Mouse (Mus musculus) layer of hippocampus, adult 9-10 months (tissue): ENCODE measurements around the gene Nabp2.

Experiments
- DNase-seq: peaks from one replicate; pipeline ENCODE4 v3.0.0; 2022; ENCODE audit warnings: low spot score

The Nabp2 gene

DNA sequence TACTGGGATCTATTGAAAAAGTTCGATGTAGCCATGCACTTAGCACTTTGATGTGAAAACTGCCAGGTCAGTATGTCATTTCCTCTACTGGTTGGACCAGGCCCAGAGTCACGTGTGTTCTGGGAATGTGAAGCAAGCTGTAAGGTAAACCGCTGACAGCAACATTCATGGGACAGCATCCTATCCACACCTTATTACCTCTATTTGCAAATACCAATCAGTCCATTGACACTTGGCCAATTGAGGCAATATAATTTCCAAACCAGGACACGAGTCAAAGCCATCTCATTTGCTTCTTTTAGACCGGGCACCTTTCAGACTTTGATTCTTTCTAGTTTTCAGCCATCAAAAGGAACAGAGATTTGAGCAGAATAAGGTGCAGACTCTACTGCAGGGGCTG, 17.8 kb upstream of the Nabp2 start:
- no peak for DNase-seq

GRCm38 (mm10) chr10:128425260-128425659, 14.0 kb upstream of the Nabp2 start:
- no peak for DNase-seq

GRCm38 (mm10) chr10:128424604-128425003, 13.3 kb upstream of the Nabp2 start:
- no peak for DNase-seq

- DNase-seq: no peak
Observed at GRCm38 (mm10) chr10:128422426-128422825, 11.1 kb upstream of the Nabp2 start.

GRCm38 (mm10) chr10:128414848-128415247, 3.6 kb upstream of the Nabp2 start:
- DNase-seq: no peak

DNA sequence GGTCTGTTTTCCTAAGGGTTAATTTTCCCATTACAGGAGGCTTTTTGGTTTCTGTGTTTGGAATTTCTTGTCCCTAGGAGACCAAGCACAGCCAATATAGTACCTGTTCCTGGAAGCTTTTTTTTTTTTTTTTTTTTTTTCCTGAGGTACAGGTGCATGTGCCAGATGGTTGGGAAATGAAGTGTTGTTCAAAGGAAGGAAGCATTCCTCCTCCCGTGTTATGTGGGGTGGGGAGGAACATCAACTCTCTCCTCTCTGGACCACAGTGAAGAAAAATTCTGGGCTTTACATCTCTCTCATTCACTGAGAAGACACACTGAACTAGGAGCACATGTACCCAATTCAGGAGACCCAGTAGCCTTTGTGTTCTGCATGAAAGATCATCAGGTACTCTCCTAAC, 1.8 kb upstream of the Nabp2 start:
- DNase-seq: no peak

- no peak for DNase-seq
Observed at GRCm38 (mm10) chr10:128412558-128412957, 1.3 kb upstream of the Nabp2 start.

- DNase-seq: no peak
Observed at GRCm38 (mm10) chr10:128412055-128412381, 726 bp upstream of the Nabp2 start.

DNA sequence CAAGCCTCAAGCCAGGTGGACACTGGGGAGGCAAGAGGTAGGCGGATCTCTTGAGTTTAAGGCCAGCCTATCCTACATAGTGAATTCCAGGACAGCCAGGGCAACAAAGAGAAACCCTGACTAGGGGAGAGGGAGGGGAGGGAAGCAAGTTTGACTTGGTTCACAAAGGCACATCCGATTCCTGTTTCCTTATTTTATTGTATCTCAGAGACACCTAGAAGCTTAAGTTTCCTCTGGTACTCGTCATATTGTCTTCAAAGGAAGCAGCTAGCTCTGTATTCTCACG, 789 bp downstream of the Nabp2 start:
- no peak for DNase-seq

DNA sequence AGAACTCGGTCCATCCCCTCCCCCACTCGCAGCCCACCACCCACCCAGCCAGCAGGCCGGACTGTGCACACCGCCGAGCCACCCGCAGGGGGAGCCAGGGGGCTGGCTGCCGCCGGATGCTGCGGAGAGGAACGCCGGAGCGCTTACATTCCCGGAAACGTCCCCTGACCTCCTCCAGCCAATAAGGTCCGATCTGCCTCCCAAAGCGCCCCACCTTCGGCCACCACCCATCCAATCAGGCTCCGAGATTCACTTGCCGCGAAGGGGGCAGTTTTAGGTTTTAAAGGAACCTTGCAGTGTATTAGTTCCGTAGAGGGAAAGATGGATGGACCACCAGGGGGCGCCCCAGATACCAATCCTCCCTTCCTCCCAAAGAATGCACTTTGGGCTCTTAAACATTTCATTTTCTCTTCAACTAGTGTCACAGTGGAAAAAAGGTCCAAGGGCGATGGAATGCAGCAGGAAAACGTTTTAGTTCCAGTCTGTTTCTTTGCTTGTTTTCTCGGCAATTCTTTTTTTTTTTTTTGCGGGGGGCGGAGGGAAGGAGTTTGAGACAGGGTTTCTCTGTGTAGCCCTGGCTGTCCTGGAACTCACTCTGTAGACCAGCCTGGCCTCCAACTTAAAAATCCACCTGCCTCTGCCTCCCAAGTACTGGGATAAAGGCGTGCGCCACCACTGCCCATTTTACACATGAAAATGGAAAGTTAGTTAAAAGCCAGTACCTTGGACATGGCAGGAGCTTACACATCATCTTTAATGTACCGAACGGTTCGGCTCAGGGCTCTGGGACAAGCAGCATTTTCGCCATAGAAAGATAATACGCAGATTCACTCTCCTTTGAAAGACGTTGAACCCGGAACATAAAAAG, 1.4 kb downstream of the Nabp2 start:
- DNase-seq: peak; percentile 99

DNA sequence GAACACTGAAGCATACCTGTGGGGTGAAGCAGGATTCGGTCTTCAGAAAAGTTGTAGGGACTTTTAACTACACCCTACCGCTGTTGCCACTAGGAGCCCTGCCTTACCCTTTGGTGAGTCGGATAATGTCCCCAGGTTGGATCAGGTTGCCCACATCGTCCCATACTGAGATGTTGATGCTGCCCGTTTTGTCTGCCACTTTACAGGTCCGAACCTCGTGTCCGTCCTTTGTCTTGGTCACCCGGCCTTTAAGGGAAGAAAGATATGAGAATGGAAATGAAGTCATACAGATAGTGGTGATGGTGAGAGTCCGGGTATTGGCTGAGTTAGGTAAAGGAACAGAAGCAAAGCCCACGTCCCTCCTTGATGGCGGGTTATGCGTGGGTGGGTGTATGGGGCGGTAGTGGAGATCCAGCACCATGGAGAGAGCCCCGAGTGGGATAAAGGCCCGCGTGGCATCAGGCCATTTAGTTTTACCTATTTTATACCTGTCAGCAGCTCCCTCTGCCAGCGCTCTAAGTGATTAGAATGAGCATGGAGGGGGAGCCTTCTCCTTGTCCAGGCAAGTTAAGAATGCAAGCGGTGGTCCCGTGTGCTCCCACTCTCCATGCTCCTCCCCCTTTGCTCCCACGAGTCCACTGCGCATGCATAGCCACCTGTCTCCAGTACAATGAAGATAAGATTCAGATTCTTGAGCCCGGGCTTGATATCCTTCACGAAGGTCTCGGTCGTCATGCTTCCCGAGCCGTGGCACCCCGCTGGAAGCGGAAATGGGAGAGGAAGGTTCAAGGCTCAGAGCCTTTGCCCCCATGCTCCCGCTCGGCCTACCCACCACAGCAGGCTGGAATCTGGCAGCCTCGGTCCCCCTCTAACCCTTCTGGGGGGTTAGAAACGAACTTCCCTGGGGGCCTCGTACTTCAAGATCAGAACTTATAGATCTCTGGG, 2.4 kb downstream of the Nabp2 start:
- DNase-seq: no peak

- DNase-seq: no peak
Observed at GRCm38 (mm10) chr10:128403931-128404330, 7.4 kb downstream of the Nabp2 start.

DNA sequence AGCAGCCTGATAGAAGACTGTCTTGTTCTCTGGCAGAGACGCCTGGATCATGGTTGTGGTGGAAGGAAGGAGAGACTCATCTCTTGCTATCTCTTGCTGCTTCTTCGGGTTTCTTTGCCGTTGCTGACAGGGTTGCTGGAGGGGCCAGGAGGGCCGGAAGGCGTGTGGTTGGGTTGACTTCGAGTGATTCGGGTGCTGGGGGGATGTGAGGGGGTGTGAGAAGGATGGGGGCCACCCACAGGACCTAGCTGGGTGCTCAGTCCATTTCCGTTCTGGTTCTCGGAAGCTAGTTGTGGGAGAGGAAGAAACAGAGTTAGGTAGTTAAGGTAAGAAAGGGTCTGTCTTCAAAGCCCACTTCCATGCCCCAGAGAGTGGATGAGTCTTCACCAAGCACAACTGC, 9.7 kb downstream of the Nabp2 start:
- no peak for DNase-seq

DNA sequence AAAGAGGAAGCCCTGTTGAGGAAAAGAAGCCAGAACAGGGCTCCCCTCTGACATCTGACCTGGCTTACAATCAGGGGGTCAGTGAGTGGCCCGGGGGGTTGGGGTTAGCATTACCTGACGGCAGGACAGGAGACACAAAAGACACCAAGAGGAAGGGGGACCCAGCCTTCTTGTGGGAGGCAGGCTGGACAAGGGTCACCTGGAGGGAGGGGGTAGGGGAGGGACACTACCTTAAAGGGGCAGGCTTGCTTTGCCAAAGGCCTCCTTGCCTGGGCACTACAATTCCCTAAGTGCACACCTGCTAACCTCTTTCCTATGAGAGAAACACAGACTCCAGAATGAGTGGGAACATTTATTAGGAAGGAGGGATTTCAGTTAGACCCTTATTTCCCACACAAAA, 10.2 kb downstream of the Nabp2 start, which contains the start of gene Slc39a5:
Gene Slc39a5 (minus strand): TSS at position 174 of the 400 bp plus-strand sequence.
- no peak for DNase-seq

- no peak for DNase-seq
Observed at GRCm38 (mm10) chr10:128400338-128400737, 11.0 kb downstream of the Nabp2 start.

DNA sequence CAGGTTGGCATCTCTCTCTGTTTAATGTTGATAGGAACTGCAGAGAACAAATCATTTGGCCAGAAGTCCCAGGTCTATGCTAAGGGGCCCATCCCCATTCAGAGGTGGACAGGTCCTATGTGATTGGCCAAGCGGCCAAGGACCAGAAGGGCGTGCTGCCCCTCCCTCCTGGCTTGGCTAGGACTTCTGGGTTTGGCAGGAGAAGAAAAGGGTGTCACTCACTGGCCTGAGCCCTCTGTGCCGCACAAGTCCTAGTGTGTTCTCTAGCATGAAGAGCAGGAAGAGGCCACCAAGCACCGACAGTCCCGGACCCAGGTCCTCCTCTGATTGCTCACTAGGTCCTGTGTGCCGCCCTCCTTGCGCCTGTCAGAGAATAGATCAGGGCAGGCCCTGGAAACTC, 13.8 kb downstream of the Nabp2 start:
- no peak for DNase-seq

DNA sequence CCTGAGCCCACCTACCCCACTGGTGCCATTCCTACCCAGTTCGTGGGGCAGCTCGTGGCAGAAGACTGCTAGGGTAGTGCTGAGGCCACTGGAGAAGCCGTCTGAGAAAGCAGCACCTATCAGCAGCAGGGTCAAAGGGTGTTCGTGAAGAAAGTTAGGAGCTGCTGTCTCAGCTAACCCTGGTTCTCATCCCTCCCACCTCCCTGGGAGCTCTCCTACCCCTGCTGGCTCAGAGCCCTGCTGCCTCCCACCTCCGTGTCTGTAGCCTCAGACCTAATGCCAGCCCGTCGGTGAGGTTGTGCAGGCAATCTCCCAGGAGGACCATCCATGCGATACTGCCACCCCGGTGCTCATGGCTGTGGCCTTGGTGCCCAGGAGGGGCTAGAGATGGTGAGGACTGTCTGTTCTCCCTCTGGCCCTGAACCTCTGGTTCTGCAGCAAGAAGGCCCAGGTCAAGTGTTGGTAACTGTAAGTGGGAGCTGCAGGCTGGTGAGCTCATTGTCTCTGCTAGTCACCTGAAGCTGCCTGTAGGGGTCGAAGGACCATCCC, 14.5 kb downstream of the Nabp2 start:
- DNase-seq: no peak

DNA sequence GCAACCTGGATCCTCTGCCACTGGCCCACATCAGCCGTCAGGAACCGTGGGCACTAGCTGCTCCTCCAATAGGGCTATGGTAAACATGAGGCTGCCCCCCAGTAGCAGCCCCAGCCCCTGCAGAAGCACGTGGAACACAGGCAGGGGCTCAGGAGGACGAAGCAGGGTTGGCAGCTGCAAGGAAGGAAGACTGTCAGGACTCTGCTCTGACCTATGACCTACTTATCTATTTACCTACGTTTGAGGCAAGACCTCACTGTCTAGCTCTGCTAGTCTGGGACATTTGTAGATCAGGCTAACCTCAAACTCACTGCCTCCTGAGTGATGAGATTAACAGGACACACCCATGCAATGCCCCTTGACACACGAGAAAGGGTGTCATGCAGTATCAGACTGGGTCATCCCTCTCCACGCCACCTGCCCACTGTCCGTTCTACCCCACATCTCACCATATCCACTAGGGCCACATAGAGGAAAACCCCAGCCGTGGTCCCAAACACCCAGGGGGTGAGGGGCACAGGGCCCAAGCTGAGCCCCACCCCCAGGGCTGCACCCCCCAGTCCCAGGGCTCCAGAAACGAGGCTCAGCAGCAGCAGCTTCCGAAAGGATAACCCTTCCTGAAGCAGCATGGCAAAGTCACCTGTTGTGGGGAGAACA, 15.1 kb downstream of the Nabp2 start:
- DNase-seq: no peak

DNA sequence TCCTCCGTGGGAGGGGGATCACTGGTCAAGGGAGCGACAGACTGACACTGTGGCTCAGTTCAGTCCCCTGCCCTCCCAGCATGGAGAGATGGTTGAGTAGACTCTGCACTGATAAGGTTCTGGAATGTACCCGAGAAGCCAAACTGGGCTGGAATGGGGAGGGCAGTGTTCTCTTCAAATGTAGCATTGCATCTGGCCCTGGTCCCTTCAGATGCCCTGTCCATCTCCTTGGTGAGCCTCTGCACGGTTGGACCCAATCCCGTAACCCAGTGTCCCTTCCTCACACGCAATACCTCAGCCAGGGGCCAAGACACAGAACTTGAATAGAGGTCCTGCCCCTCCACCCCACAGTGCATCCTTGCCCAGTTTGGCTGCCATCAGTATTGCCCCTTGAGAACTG, 19.4 kb downstream of the Nabp2 start:
- DNase-seq: no peak

DNA sequence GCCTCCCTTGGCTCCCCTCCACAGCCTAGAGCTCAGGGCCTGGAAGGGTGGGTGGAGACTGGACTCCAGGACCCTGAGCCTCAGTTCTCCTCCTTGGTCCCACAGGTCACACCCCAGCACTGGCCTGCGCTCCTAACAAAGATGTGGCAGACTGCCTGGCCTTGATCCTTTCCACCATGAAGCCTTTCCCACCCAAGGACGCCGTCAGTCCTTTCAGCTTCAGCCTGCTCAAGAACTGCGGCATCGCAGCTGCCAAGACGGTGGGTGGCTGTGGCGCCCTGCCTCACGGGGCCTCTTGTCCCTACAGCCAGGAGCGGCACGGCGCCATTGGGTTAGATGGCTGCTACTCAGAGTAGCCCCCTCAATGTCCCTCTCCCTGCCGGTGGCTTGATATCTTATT, 20.9 kb downstream of the Nabp2 start:
- no peak for DNase-seq

DNA sequence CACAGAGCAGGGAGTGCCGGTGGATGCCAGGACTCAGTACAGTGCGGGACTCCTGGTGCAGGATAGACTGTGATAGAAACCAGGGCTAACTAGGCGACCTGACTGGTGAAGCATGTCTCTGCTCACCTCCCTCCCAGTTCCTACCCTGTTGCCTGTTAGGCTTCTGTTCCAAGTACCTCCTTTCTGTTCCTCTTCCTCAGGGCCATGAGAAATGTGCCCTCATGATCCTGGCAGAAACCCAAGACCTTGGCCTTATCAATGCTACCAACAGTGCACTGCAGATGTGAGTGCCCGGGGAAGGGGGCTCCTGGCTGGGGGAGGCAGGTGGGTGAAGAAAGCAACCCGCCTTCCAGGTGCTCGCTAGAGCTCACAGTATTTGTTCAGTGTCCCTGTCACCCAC, 21.7 kb downstream of the Nabp2 start:
- no peak for DNase-seq

GRCm38 (mm10) chr10:128388941-128389340, 22.4 kb downstream of the Nabp2 start:
- DNase-seq: no peak

DNA sequence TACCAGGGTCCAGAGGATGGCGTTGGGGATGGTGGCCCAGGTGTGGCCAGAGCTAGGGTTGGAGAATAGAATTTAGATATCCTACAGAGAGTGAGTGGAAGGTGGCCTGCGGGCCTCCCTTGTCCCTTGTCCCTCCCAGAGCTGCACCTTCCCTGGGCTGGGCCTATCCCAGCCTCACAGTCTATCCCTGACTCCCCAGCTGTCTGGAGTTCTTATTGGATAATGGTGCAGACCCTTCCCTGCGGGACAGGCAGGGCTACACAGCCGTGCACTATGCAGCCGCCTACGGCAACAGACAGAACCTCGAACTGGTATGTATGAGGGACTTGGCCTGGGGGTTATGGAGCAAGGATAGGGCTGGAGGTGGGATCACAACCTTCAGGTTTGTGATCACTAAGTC, 25.4 kb downstream of the Nabp2 start:
- no peak for DNase-seq
